Mouse (Mus musculus): ENCODE data around the gene Wnt9a. TPM values are rescaled to one million over a fixed set of nuclear protein-coding genes. Genes with fewer than 3 reads are reported as not detected.

The Wnt9a gene
- polyA plus RNA-seq, 1 experiment from 2014 or later: 2.5 TPM

- Histone ChIP-seq H3K4me1 (replicated peaks; ENCODE audit: control insufficient read depth, insufficient read depth, low read length) (peaks cover 41% of the 10 kb centered on the region), H3K27me3 (replicated peaks; ENCODE audit: control insufficient read depth, insufficient read depth, low read length) (peaks cover 43% of the 10 kb centered on the region), H3K9me3 (ENCODE audit: control insufficient read depth, low read length) (no peaks in the 10 kb centered on the region), H3K27ac (ENCODE audit: low read depth) (peak overlapping the region; percentile 54; the same call in 1 of the 2 replicates), H3K4me3 (ENCODE audit: low read depth, low read length) (no peak overlapping the region), H3K9ac (ENCODE audit: low read length) (0 out of 2 replicates have a peak overlapping the region, but pooled peaks have one; percentile 13), H3K4me2 (ENCODE audit: low read length) (peak overlapping the region; percentile 66), H3K36me3 (ENCODE audit: control insufficient read depth, insufficient read depth, low read length) (no peaks in the 10 kb centered on the region)
- ATAC-seq (replicated peaks; ENCODE audit: low FRiP score, low TSS enrichment, low read depth): no peak
- 47% methylated on average over 6 of the region's 6 CpGs for WGBS
- no peak for DNase-seq (ENCODE audit: low spot score)
These were observed 1.9 kb downstream of the Wnt9a start for GRCm38 (mm10) chr11:59308625-59309024.

- 0 out of 2 replicates have a peak, but pooled peaks have one; percentile 30 for ATAC-seq (replicated peaks; ENCODE audit: low FRiP score, low TSS enrichment, low read depth)
- no peak for DNase-seq (ENCODE audit: low spot score)
- peak overlapping the region; percentile 54; the same call in 1 of the 2 replicates for H3K27ac ChIP-seq (ENCODE audit: low read depth)
- peaks cover 42% of the 10 kb centered on the region for H3K4me1 ChIP-seq (replicated peaks; ENCODE audit: control insufficient read depth, insufficient read depth, low read length)
- peaks cover 37% of the 10 kb centered on the region for H3K27me3 ChIP-seq (replicated peaks; ENCODE audit: control insufficient read depth, insufficient read depth, low read length)
- WGBS: 17% methylated on average over 10 of the region's 12 CpGs
- H3K4me2 ChIP-seq (ENCODE audit: low read length): peak overlapping the region; percentile 66
- H3K4me3 ChIP-seq (ENCODE audit: low read depth, low read length): no peak overlapping the region
- 0 out of 2 replicates have a peak overlapping the region, but pooled peaks have one; percentile 13 for H3K9ac ChIP-seq (ENCODE audit: low read length)
- H3K36me3 ChIP-seq (ENCODE audit: control insufficient read depth, insufficient read depth, low read length): no peaks in the 10 kb centered on the region
- no peaks in the 10 kb centered on the region for H3K9me3 ChIP-seq (ENCODE audit: control insufficient read depth, low read length)
These were observed 2.5 kb downstream of the Wnt9a start for GRCm38 (mm10) chr11:59309106-59309805.

GRCm38 (mm10) chr11:59309976-59310375 lies 3.2 kb downstream of the Wnt9a start:
- 31% methylated on average over 8 of the region's 8 CpGs for WGBS
- ATAC-seq (replicated peaks; ENCODE audit: low FRiP score, low TSS enrichment, low read depth) (no peak), DNase-seq (ENCODE audit: low spot score) (no peak)
- peaks cover 30% of the 10 kb centered on the region for H3K27me3 ChIP-seq (replicated peaks; ENCODE audit: control insufficient read depth, insufficient read depth, low read length)
- no peaks in the 10 kb centered on the region for H3K36me3 ChIP-seq (ENCODE audit: control insufficient read depth, insufficient read depth, low read length)
- H3K4me2 ChIP-seq (ENCODE audit: low read length): no peak overlapping the region
- no peaks in the 10 kb centered on the region for H3K9me3 ChIP-seq (ENCODE audit: control insufficient read depth, low read length)
- H3K4me1 ChIP-seq (replicated peaks; ENCODE audit: control insufficient read depth, insufficient read depth, low read length): peaks cover 44% of the 10 kb centered on the region
- no peak overlapping the region for H3K4me3 ChIP-seq (ENCODE audit: low read depth, low read length)
- H3K9ac ChIP-seq (ENCODE audit: low read length): no peak overlapping the region
- H3K27ac ChIP-seq (ENCODE audit: low read depth): 0 out of 2 replicates have a peak overlapping the region, but pooled peaks have one; percentile 54

GRCm38 (mm10) chr11:59312060-59312459 lies 5.3 kb downstream of the Wnt9a start:
- Histone ChIP-seq H3K4me1 (replicated peaks; ENCODE audit: control insufficient read depth, insufficient read depth, low read length) (peaks cover 43% of the 10 kb centered on the region), H3K27me3 (replicated peaks; ENCODE audit: control insufficient read depth, insufficient read depth, low read length) (peaks cover 13% of the 10 kb centered on the region), H3K4me3 (ENCODE audit: low read depth, low read length) (no peak overlapping the region), H3K36me3 (ENCODE audit: control insufficient read depth, insufficient read depth, low read length) (no peaks in the 10 kb centered on the region), H3K4me2 (ENCODE audit: low read length) (no peak overlapping the region), H3K9ac (ENCODE audit: low read length) (no peak overlapping the region), H3K27ac (ENCODE audit: low read depth) (no peak overlapping the region), H3K9me3 (ENCODE audit: control insufficient read depth, low read length) (no peaks in the 10 kb centered on the region)
- DNase-seq (ENCODE audit: low spot score) (no peak), ATAC-seq (replicated peaks; ENCODE audit: low FRiP score, low TSS enrichment, low read depth) (no peak)
- 49% methylated on average over 6 of the region's 6 CpGs for WGBS

- H3K27ac ChIP-seq (ENCODE audit: low read depth): no peak overlapping the region
- no peak overlapping the region for H3K4me2 ChIP-seq (ENCODE audit: low read length)
- DNase-seq (ENCODE audit: low spot score): no peak
- peaks cover 9% of the 10 kb centered on the region for H3K27me3 ChIP-seq (replicated peaks; ENCODE audit: control insufficient read depth, insufficient read depth, low read length)
- peaks cover 38% of the 10 kb centered on the region for H3K4me1 ChIP-seq (replicated peaks; ENCODE audit: control insufficient read depth, insufficient read depth, low read length)
- no peak overlapping the region for H3K9ac ChIP-seq (ENCODE audit: low read length)
- H3K36me3 ChIP-seq (ENCODE audit: control insufficient read depth, insufficient read depth, low read length): no peaks in the 10 kb centered on the region
- 47% methylated on average over 8 of the region's 8 CpGs for WGBS
- no peak overlapping the region for H3K4me3 ChIP-seq (ENCODE audit: low read depth, low read length)
- no peaks in the 10 kb centered on the region for H3K9me3 ChIP-seq (ENCODE audit: control insufficient read depth, low read length)
- no peak for ATAC-seq (replicated peaks; ENCODE audit: low FRiP score, low TSS enrichment, low read depth)
These were observed 5.8 kb downstream of the Wnt9a start for GRCm38 (mm10) chr11:59312501-59312900.

- H3K4me3 ChIP-seq (ENCODE audit: low read depth, low read length): no peak overlapping the region
- H3K9me3 ChIP-seq (ENCODE audit: control insufficient read depth, low read length): no peaks in the 10 kb centered on the region
- DNase-seq (ENCODE audit: low spot score) (no peak), ATAC-seq (replicated peaks; ENCODE audit: low FRiP score, low TSS enrichment, low read depth) (no peak)
- WGBS: 59% methylated on average over 17 of the region's 17 CpGs
- H3K36me3 ChIP-seq (ENCODE audit: control insufficient read depth, insufficient read depth, low read length): no peaks in the 10 kb centered on the region
- H3K4me2 ChIP-seq (ENCODE audit: low read length): no peak overlapping the region
- no peak overlapping the region for H3K9ac ChIP-seq (ENCODE audit: low read length)
- H3K4me1 ChIP-seq (replicated peaks; ENCODE audit: control insufficient read depth, insufficient read depth, low read length): peaks cover 32% of the 10 kb centered on the region
- 0 out of 2 replicates have a peak, but pooled peaks cover 2% of the 10 kb centered on the region for H3K27me3 ChIP-seq (replicated peaks; ENCODE audit: control insufficient read depth, insufficient read depth, low read length)
- no peak overlapping the region for H3K27ac ChIP-seq (ENCODE audit: low read depth)
These were observed 6.5 kb downstream of the Wnt9a start for GRCm38 (mm10) chr11:59313029-59313811.

- ATAC-seq (replicated peaks; ENCODE audit: low FRiP score, low TSS enrichment, low read depth) (no peak), DNase-seq (ENCODE audit: low spot score) (no peak)
- no peak overlapping the region for H3K9ac ChIP-seq (ENCODE audit: low read length)
- 0 out of 2 replicates have a peak, but pooled peaks cover 2% of the 10 kb centered on the region for H3K27me3 ChIP-seq (replicated peaks; ENCODE audit: control insufficient read depth, insufficient read depth, low read length)
- no peak overlapping the region for H3K27ac ChIP-seq (ENCODE audit: low read depth)
- H3K36me3 ChIP-seq (ENCODE audit: control insufficient read depth, insufficient read depth, low read length): no peaks in the 10 kb centered on the region
- H3K9me3 ChIP-seq (ENCODE audit: control insufficient read depth, low read length): no peaks in the 10 kb centered on the region
- 36% methylated on average over 11 of the region's 11 CpGs for WGBS
- H3K4me2 ChIP-seq (ENCODE audit: low read length): no peak overlapping the region
- no peak overlapping the region for H3K4me3 ChIP-seq (ENCODE audit: low read depth, low read length)
- peaks cover 27% of the 10 kb centered on the region for H3K4me1 ChIP-seq (replicated peaks; ENCODE audit: control insufficient read depth, insufficient read depth, low read length)
These were observed 7.2 kb downstream of the Wnt9a start for GRCm38 (mm10) chr11:59313944-59314343.

GRCm38 (mm10) chr11:59316517-59316916 lies 9.8 kb downstream of the Wnt9a start:
- H3K4me3 ChIP-seq (ENCODE audit: low read depth, low read length): no peak overlapping the region
- ATAC-seq (replicated peaks; ENCODE audit: low FRiP score, low TSS enrichment, low read depth): no peak
- H3K27me3 ChIP-seq (replicated peaks; ENCODE audit: control insufficient read depth, insufficient read depth, low read length): no peaks in the 10 kb centered on the region
- no peak for DNase-seq (ENCODE audit: low spot score)
- H3K4me1 ChIP-seq (replicated peaks; ENCODE audit: control insufficient read depth, insufficient read depth, low read length): peaks cover 13% of the 10 kb centered on the region
- no peak overlapping the region for H3K9ac ChIP-seq (ENCODE audit: low read length)
- H3K4me2 ChIP-seq (ENCODE audit: low read length): no peak overlapping the region
- H3K27ac ChIP-seq (ENCODE audit: low read depth): no peak overlapping the region
- no peaks in the 10 kb centered on the region for H3K9me3 ChIP-seq (ENCODE audit: control insufficient read depth, low read length)
- H3K36me3 ChIP-seq (ENCODE audit: control insufficient read depth, insufficient read depth, low read length): no peaks in the 10 kb centered on the region
- 58% methylated on average over 6 of the region's 6 CpGs for WGBS

Data from intestine, embryonic 14.5 days (tissue).